Mouse (Mus musculus): Measurements from ENCODE around the gene Pla2g2d. TPM values are rescaled to one million over a fixed set of nuclear protein-coding genes. Genes with fewer than 3 reads are reported as not detected.
A peak's percentile ranks its signal among the peaks of the same experiment; 100 is the strongest.

Gene Pla2g2d
- polyA plus RNA-seq, 1 experiment from 2014 or later = 0.41 TPM

DNA sequence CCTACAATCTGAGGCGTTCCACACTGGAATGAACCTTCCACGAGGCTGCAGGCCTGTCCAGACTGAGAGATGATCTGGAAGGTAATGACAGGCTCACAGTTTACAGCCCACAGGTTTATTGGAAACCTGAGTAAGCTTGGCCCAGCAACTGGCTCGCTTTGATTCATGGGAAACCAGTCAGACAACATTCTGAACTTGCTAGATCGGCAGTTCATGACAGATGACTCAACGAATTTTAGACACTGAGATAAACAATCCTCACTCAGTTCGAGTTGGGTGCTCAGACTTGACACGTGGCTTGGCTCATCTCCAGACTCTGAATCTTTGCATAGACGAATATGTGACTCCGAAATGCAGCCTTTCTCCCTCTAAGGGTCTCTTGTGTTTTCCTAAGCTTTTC, 17.1 kb downstream of the Pla2g2d start:
- ATAC-seq (ENCODE audit: low FRiP score) = no peak
- no peaks in the 10 kb centered on the region for H3K27me3 ChIP-seq (ENCODE audit: control insufficient read depth, insufficient read depth, low read length)
- no peak overlapping the region for H3K4me2 ChIP-seq
- no peak for DNase-seq (ENCODE audit: low spot score, missing footprints)
- H3K4me3 ChIP-seq (ENCODE audit: low read depth, low read length) = no peak overlapping the region
- 75% methylated on average over 9 of the region's 9 CpGs for WGBS
- H3K9me3 ChIP-seq (ENCODE audit: control insufficient read depth, low read length) = no peaks in the 10 kb centered on the region
- no peak overlapping the region for H3K27ac ChIP-seq (ENCODE audit: low read depth, low read length)
- H3K36me3 ChIP-seq (ENCODE audit: control insufficient read depth, insufficient read depth, low read length) = no peaks in the 10 kb centered on the region
- H3K9ac ChIP-seq (ENCODE audit: low read length) = no peak overlapping the region
- H3K4me1 ChIP-seq (ENCODE audit: control insufficient read depth, insufficient read depth, low read length) = no peaks in the 10 kb centered on the region

DNA sequence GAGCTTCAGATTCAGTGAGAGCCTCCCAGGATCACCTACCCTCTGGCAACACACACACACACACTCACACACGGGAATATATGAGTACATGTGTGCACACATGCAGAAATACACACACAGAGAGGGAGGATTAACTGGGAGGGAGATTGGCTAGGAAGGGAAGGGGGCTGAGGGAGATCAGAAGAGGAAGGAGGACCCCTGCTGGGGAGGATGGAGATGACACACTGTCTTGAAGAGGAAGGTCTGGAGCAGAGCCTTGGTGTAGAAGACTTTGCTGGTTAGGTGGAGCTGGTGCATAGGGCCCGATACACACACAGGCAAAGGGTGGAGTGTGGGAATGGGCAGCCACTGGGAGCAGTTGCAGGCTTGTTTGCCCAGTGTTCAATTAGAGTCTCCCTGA, 17.7 kb downstream of the Pla2g2d start:
- Histone ChIP-seq H3K4me2 (no peak overlapping the region), H3K4me1 (ENCODE audit: control insufficient read depth, insufficient read depth, low read length) (no peaks in the 10 kb centered on the region), H3K9me3 (ENCODE audit: control insufficient read depth, low read length) (no peaks in the 10 kb centered on the region), H3K27me3 (ENCODE audit: control insufficient read depth, insufficient read depth, low read length) (no peaks in the 10 kb centered on the region), H3K36me3 (ENCODE audit: control insufficient read depth, insufficient read depth, low read length) (no peaks in the 10 kb centered on the region), H3K9ac (ENCODE audit: low read length) (no peak overlapping the region), H3K4me3 (ENCODE audit: low read depth, low read length) (no peak overlapping the region), H3K27ac (ENCODE audit: low read depth, low read length) (no peak overlapping the region)
- ATAC-seq (ENCODE audit: low FRiP score) (no peak), DNase-seq (ENCODE audit: low spot score, missing footprints) (peak; percentile 85)
- 63% methylated on average over 2 of the region's 2 CpGs for WGBS

- 89% methylated on average over 6 of the region's 6 CpGs for WGBS
- Histone ChIP-seq H3K4me3 (ENCODE audit: low read depth, low read length) (no peak overlapping the region), H3K9ac (ENCODE audit: low read length) (no peak overlapping the region), H3K36me3 (ENCODE audit: control insufficient read depth, insufficient read depth, low read length) (no peaks in the 10 kb centered on the region), H3K4me1 (ENCODE audit: control insufficient read depth, insufficient read depth, low read length) (no peaks in the 10 kb centered on the region), H3K27ac (ENCODE audit: low read depth, low read length) (no peak overlapping the region), H3K27me3 (ENCODE audit: control insufficient read depth, insufficient read depth, low read length) (no peaks in the 10 kb centered on the region), H3K9me3 (ENCODE audit: control insufficient read depth, low read length) (no peaks in the 10 kb centered on the region), H3K4me2 (no peak overlapping the region)
- DNase-seq (ENCODE audit: low spot score, missing footprints) (no peak), ATAC-seq (ENCODE audit: low FRiP score) (no peak)
Measured at GRCm38 (mm10) chr4:138794344-138794743, 18.8 kb downstream of the Pla2g2d start.

GRCm38 (mm10) chr4:138796513-138797216, 21.1 kb downstream of the Pla2g2d start:
- Histone ChIP-seq H3K4me1 (ENCODE audit: control insufficient read depth, insufficient read depth, low read length) (no peaks in the 10 kb centered on the region), H3K27me3 (ENCODE audit: control insufficient read depth, insufficient read depth, low read length) (no peaks in the 10 kb centered on the region), H3K36me3 (ENCODE audit: control insufficient read depth, insufficient read depth, low read length) (no peaks in the 10 kb centered on the region), H3K9ac (ENCODE audit: low read length) (no peak overlapping the region), H3K9me3 (ENCODE audit: control insufficient read depth, low read length) (no peaks in the 10 kb centered on the region), H3K4me2 (no peak overlapping the region), H3K4me3 (ENCODE audit: low read depth, low read length) (no peak overlapping the region), H3K27ac (ENCODE audit: low read depth, low read length) (no peak overlapping the region)
- DNase-seq (ENCODE audit: low spot score, missing footprints) = no peak
- no peak for ATAC-seq (ENCODE audit: low FRiP score)
- 57% methylated on average over 6 of the region's 6 CpGs for WGBS

GRCm38 (mm10) chr4:138797217-138797570, 21.7 kb downstream of the Pla2g2d start:
- no peak overlapping the region for H3K27ac ChIP-seq (ENCODE audit: low read depth, low read length)
- no peaks in the 10 kb centered on the region for H3K4me1 ChIP-seq (ENCODE audit: control insufficient read depth, insufficient read depth, low read length)
- no peaks in the 10 kb centered on the region for H3K9me3 ChIP-seq (ENCODE audit: control insufficient read depth, low read length)
- H3K4me3 ChIP-seq (ENCODE audit: low read depth, low read length) = no peak overlapping the region
- no peak overlapping the region for H3K4me2 ChIP-seq
- H3K27me3 ChIP-seq (ENCODE audit: control insufficient read depth, insufficient read depth, low read length) = no peaks in the 10 kb centered on the region
- WGBS = 90% methylated on average over 4 of the region's 4 CpGs
- ATAC-seq (ENCODE audit: low FRiP score) (no peak), DNase-seq (ENCODE audit: low spot score, missing footprints) (no peak)
- H3K9ac ChIP-seq (ENCODE audit: low read length) = no peak overlapping the region
- no peaks in the 10 kb centered on the region for H3K36me3 ChIP-seq (ENCODE audit: control insufficient read depth, insufficient read depth, low read length)

DNA sequence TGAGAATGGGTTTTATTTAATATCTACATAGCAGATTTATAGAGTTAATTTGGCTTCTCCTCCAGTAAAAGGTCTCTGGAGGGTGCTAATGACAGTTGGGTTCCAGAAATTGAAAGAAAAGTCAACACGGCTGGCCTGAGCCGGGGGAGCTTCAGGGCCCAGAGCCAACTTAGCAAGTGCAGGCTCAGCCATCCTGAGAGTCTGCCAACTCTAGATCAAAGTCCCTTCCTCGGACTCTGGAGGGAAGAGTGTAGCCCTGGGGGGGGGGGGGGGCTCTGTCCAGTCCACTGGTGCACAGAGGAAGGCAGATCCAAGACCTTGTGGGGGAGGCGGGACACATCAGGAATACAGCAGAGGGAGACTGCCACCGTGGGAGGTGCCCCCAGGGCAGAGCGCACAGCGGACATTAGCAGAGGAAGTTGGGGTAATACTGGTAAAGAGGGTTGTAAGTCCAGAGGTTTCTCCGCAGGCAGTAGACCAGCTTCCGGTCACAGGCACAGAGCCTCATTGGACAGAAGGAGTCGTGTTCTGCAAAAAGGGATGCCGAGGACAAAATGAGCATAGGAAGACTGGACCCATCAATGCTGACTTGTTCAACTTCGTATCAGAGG, 24.7 kb downstream of the Pla2g2d start:
- whole genome bisulfite sequencing = 87% methylated on average over 12 of the region's 12 CpGs
- Histone ChIP-seq H3K9ac (ENCODE audit: low read length) (no peak overlapping the region), H3K4me1 (ENCODE audit: control insufficient read depth, insufficient read depth, low read length) (no peaks in the 10 kb centered on the region), H3K4me2 (no peak overlapping the region), H3K27me3 (ENCODE audit: control insufficient read depth, insufficient read depth, low read length) (no peaks in the 10 kb centered on the region), H3K36me3 (ENCODE audit: control insufficient read depth, insufficient read depth, low read length) (no peaks in the 10 kb centered on the region), H3K27ac (ENCODE audit: low read depth, low read length) (no peak overlapping the region), H3K9me3 (ENCODE audit: control insufficient read depth, low read length) (no peaks in the 10 kb centered on the region), H3K4me3 (ENCODE audit: low read depth, low read length) (no peak overlapping the region)
- no peak for ATAC-seq (ENCODE audit: low FRiP score)
- no peak for DNase-seq (ENCODE audit: low spot score, missing footprints)

DNA sequence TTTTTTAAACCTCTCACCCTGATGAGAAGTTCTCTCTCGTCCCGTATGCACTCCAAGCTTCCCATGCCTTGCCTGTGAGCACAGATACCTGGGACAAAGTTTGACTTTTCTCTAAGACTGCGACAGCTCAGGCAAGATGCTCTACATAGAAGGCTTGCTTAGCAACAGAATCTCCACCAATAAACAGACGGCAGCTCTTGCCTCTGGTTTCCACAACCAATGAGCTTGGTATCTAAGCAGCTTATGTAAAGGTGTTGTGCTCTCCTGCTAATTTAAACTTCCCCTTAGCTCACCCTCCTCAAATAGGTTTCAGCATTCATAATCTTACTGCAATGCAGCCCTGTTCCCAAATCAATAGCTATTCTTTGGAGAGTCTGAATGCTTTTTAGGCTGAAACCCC, 26.1 kb downstream of the Pla2g2d start:
- no peak overlapping the region for H3K4me2 ChIP-seq
- 86% methylated on average over 4 of the region's 4 CpGs for WGBS

DNA sequence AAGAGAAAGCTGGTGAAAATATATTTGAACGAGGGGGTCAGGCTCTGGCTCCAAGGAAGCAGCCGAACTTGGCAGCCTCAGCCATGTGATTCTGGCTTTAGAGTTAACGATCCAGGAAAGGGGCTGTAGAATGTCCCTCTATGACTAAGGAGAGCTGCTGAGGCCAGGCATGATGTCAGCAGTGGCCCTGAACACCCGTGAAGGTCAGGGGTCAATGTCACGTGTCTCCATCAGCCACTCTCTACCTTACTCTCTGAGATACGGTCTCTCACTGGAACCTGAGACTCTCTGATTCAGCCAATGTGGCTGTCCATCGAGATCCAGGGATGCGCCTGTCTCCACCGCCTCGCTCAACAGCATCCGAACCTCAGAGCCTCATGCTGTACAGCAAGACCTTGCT, 27.4 kb downstream of the Pla2g2d start:
- 89% methylated on average over 11 of the region's 11 CpGs for WGBS

More for the DNA sequence above, 26.1 kb downstream of the Pla2g2d start:
- no peak for DNase-seq (ENCODE audit: low spot score, missing footprints)
- no peaks in the 10 kb centered on the region for H3K36me3 ChIP-seq (ENCODE audit: control insufficient read depth, insufficient read depth, low read length)
- H3K27ac ChIP-seq (ENCODE audit: low read depth, low read length) = no peak overlapping the region
- no peaks in the 10 kb centered on the region for H3K4me1 ChIP-seq (ENCODE audit: control insufficient read depth, insufficient read depth, low read length)
- H3K9me3 ChIP-seq (ENCODE audit: control insufficient read depth, low read length) = no peaks in the 10 kb centered on the region
- H3K27me3 ChIP-seq (ENCODE audit: control insufficient read depth, insufficient read depth, low read length) = no peaks in the 10 kb centered on the region
- H3K9ac ChIP-seq (ENCODE audit: low read length) = no peak overlapping the region
- ATAC-seq (ENCODE audit: low FRiP score) = no peak
- H3K4me3 ChIP-seq (ENCODE audit: low read depth, low read length) = no peak overlapping the region

DNA sequence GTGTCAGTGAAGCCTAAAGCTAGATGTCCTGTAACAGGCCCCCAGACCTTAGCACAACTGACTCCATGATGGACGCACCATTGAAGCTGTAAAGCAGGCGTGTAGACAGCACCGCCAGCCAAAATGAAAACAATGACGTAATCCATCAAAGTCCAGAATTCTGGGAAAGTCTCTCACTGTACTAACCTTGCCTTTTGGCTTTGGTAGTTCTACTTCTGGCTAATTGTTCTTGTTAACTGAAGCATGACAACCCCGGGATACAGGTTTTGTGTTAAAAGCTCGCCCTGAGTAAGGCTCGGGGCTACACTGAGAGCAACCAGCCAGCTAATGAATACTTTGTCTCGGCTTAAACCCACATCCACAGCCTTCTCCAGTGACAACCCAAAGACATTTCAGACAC, 29.7 kb downstream of the Pla2g2d start:
- Histone ChIP-seq H3K4me1 (ENCODE audit: control insufficient read depth, insufficient read depth, low read length) (no peaks in the 10 kb centered on the region), H3K4me3 (ENCODE audit: low read depth, low read length) (no peak overlapping the region), H3K27me3 (ENCODE audit: control insufficient read depth, insufficient read depth, low read length) (no peaks in the 10 kb centered on the region), H3K36me3 (ENCODE audit: control insufficient read depth, insufficient read depth, low read length) (no peaks in the 10 kb centered on the region), H3K4me2 (no peak overlapping the region), H3K9me3 (ENCODE audit: control insufficient read depth, low read length) (no peaks in the 10 kb centered on the region), H3K9ac (ENCODE audit: low read length) (no peak overlapping the region), H3K27ac (ENCODE audit: low read depth, low read length) (no peak overlapping the region)
- WGBS = 57% methylated on average over 8 of the region's 8 CpGs
- ATAC-seq (ENCODE audit: low FRiP score) = no peak
- DNase-seq (ENCODE audit: low spot score, missing footprints) = no peak

More for the DNA sequence above, 27.4 kb downstream of the Pla2g2d start:
- H3K4me3 ChIP-seq (ENCODE audit: low read depth, low read length) = no peak overlapping the region
- DNase-seq (ENCODE audit: low spot score, missing footprints) (no peak), ATAC-seq (ENCODE audit: low FRiP score) (no peak)
- H3K4me2 ChIP-seq = no peak overlapping the region
- no peak overlapping the region for H3K27ac ChIP-seq (ENCODE audit: low read depth, low read length)
- no peak overlapping the region for H3K9ac ChIP-seq (ENCODE audit: low read length)
- no peaks in the 10 kb centered on the region for H3K4me1 ChIP-seq (ENCODE audit: control insufficient read depth, insufficient read depth, low read length)
- H3K36me3 ChIP-seq (ENCODE audit: control insufficient read depth, insufficient read depth, low read length) = no peaks in the 10 kb centered on the region
- H3K27me3 ChIP-seq (ENCODE audit: control insufficient read depth, insufficient read depth, low read length) = no peaks in the 10 kb centered on the region
- H3K9me3 ChIP-seq (ENCODE audit: control insufficient read depth, low read length) = no peaks in the 10 kb centered on the region

Measured in midbrain, embryonic 11.5 days (tissue).